Mouse (Mus musculus): ENCODE results near the gene Gm45713. TPM values are rescaled to one million over a fixed set of nuclear protein-coding genes. Genes with fewer than 3 reads are reported as not detected.

The Gm45713 gene
- total RNA-seq, 2 experiments from 2014 or later: 0.50 TPM; not detected in 1

Small RNAs within 50 kb of the gene (microRNA-seq; reads per million reads assigned to microRNA genes)
- gene Mir150 (1,117 to 1,338 reads per million in 2 experiments), gene Mir5121 (14.3 to 23.3 reads per million in 2 experiments), gene Mir7055 (1.1 to 2.7 reads per million in 2 experiments)

Other genes starting within 250 kb of the Gm45713 start
- gene Med25, start 243.5 kb downstream of the Gm45713 start, total RNA-seq (2021): 100 to 1,000 TPM in 1 of 2 experiments, 10 to 100 TPM in 1; 97.2 to 113 TPM
- gene Fuz, start 240.2 kb downstream of the Gm45713 start, total RNA-seq (2021): 10 to 100 TPM; 23.8 to 29.1 TPM
- gene Ap2a1, start 206.7 kb downstream of the Gm45713 start, total RNA-seq (2021): 100 to 1,000 TPM; 295 to 305 TPM
- gene Tsks, start 193.0 kb downstream of the Gm45713 start, total RNA-seq (2021): under 1 TPM; 0.87 to 0.88 TPM
- gene Cpt1c, start 161.4 kb downstream of the Gm45713 start, total RNA-seq (2021): 100 to 1,000 TPM; 131 to 137 TPM
- 100 to 1,000 TPM; 155 to 168 TPM for gene Prmt1, start 149.7 kb downstream of the Gm45713 start, total RNA-seq (2021)
- gene Irf3, start 138.6 kb downstream of the Gm45713 start, total RNA-seq (2021): 10 to 100 TPM; 45.9 to 51.0 TPM
- 1 to 10 TPM; 3.0 to 4.1 TPM for gene Bcl2l12, start 137.5 kb downstream of the Gm45713 start, total RNA-seq (2021)
- 100 to 1,000 TPM; 149 to 155 TPM for gene Scaf1, start 119.9 kb downstream of the Gm45713 start, total RNA-seq (2021)
- 1 to 10 TPM; 9.7 TPM for gene Rras, start 118.3 kb downstream of the Gm45713 start, total RNA-seq (2021)
- 10 to 100 TPM; 74.3 to 75.3 TPM for gene Prr12, start 83.3 kb downstream of the Gm45713 start, total RNA-seq (2021)
- 10 to 100 TPM; 51.0 to 51.3 TPM for gene Nosip, start 73.8 kb downstream of the Gm45713 start, total RNA-seq (2021)
- gene Prrg2, start 73.6 kb downstream of the Gm45713 start, total RNA-seq (2021): 1 to 10 TPM; 5.5 to 6.1 TPM
- gene Rcn3, start 44.0 kb downstream of the Gm45713 start, total RNA-seq (2021): 1 to 10 TPM; 6.2 to 6.9 TPM
- gene Fcgrt, start 32.4 kb downstream of the Gm45713 start, total RNA-seq (2021): 10 to 100 TPM; 16.7 to 18.5 TPM
- gene Rps11, start 11.8 kb downstream of the Gm45713 start, total RNA-seq (2021): 100 to 1,000 TPM; 408 to 432 TPM
- gene Rpl13a, start 7.5 kb downstream of the Gm45713 start, total RNA-seq (2021): 100 to 1,000 TPM; 788 to 817 TPM
- gene Flt3l, start 201 bp upstream of the Gm45713 start, total RNA-seq (2021): 10 to 100 TPM in 1 of 2 experiments, 1 to 10 TPM in 1; 7.0 to 10.1 TPM
- gene Pih1d1, start 18.1 kb upstream of the Gm45713 start, total RNA-seq (2021): 10 to 100 TPM; 44.5 to 46.8 TPM
- gene Aldh16a1, start 18.4 kb upstream of the Gm45713 start, total RNA-seq (2021): 10 to 100 TPM; 10.5 to 18.0 TPM
- 1,000 to 10,000 TPM; 1,360 to 1,418 TPM for gene Slc17a7, start 27.7 kb upstream of the Gm45713 start, total RNA-seq (2021)
- under 1 TPM; 0.17 to 0.28 TPM for gene Gfy, start 43.3 kb upstream of the Gm45713 start, total RNA-seq (2021)
- gene Pth2, start 44.8 kb upstream of the Gm45713 start, total RNA-seq (2021): not detected
- 1 to 10 TPM; 2.0 to 3.3 TPM for gene Ccdc155, start 68.7 kb upstream of the Gm45713 start, total RNA-seq (2021)
- gene Dkkl1, start 75.9 kb upstream of the Gm45713 start, total RNA-seq (2021): 1 to 10 TPM; 1.4 to 2.3 TPM
- 1 to 10 TPM; 2.6 to 7.8 TPM for gene Tead2, start 79.5 kb upstream of the Gm45713 start, total RNA-seq (2021)
- gene Cd37, start 102.9 kb upstream of the Gm45713 start, total RNA-seq (2021): 1 to 10 TPM; 1.9 to 4.8 TPM
- gene Slc6a16, start 104.9 kb upstream of the Gm45713 start, total RNA-seq (2021): 1 to 10 TPM; 2.0 to 2.8 TPM
- gene Slc6a21, start 141.3 kb upstream of the Gm45713 start, total RNA-seq (2021): not detected
- 10 to 100 TPM; 12.9 to 14.8 TPM for gene Trpm4, start 197.5 kb upstream of the Gm45713 start, total RNA-seq (2021)
- under 1 TPM; 0.20 to 0.46 TPM for gene Hrc, start 199.1 kb upstream of the Gm45713 start, total RNA-seq (2021)
- 100 to 1,000 TPM; 126 to 128 TPM for gene Ppfia3, start 230.8 kb upstream of the Gm45713 start, total RNA-seq (2021)
- 100 to 1,000 TPM; 133 to 154 TPM for gene Lin7b, start 234.4 kb upstream of the Gm45713 start, total RNA-seq (2021)

Data from layer of hippocampus, postnatal 36 days (tissue).